Mouse (Mus musculus) stomach, postnatal 0 days (tissue): ENCODE measurements around the gene Ggt6.
A peak's percentile ranks its signal among the peaks of the same experiment; 100 is the strongest.

ENCODE experiments used
- CTCF ChIP-seq: IDR thresholded peaks from 2 replicates; pipeline ENCODE4 v1.5.1; 2016; ENCODE audit warnings: antibody characterized with exemption, low read depth, mild to moderate bottlenecking, moderate library complexity
- EP300 ChIP-seq: optimal IDR thresholded peaks from 2 replicates; pipeline ENCODE3; 2016; ENCODE audit warnings: antibody characterized with exemption

DNA sequence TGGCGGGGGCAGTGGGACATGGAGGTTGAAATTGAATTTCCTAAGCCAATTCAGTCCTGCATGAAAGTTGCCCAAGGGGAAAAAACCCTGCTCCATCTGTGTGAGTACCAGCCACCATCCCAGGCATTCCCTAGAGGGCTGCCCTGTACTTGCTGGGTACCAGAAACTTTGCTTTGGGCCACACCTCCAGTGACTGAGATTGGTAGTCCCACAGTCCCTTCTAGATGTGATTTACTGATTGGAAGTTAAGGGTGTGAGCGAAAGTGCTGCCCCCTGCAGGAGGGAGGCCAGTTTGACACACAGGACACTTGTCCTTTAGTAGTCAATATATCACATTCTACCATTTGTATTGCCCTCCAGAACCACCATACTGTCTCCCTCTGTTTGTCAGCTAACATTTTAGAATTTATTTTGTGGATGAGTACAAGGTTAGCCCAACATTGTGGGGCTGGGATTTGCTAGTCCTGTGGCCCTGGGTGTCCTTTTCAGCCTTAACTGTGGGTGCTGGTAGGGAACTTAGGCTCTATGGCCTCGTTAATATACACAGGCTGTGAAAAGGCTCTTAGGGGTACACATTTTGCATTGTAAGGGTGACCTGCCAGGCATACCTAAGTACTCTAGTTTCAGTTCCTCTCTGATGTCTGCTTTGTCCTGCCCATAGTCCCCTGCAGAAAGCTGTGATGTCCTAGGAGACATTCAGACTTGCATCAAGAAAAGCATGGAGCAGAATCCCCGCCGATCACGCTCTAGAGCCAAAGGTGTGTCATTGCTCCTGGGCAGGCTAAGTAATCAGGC is 11.2 kb downstream of the Ggt6 start:
- TF ChIP-seq CTCF = peak; percentile 78
- TF ChIP-seq EP300 = no peak
